Mouse (Mus musculus): ENCODE measurements around the gene Tnfrsf13c. TPM values are rescaled to one million over a fixed set of nuclear protein-coding genes. Genes with fewer than 3 reads are reported as not detected.

Tnfrsf13c gene
- total RNA-seq, 2 experiments from 2014 or later, result not detected

- intact Hi-C loops (cut with DNase I), result no loop called here
- no peak for DNase-seq
Measured at GRCm38 (mm10) chr15:82211281-82211680, 12.9 kb downstream of the Tnfrsf13c start.

GRCm38 (mm10) chr15:82210801-82211200 lies 13.4 kb downstream of the Tnfrsf13c start:
- intact Hi-C loops (cut with DNase I), result no loop called here
- no peak for DNase-seq

GRCm38 (mm10) chr15:82209295-82210050 lies 14.7 kb downstream of the Tnfrsf13c start:
- intact Hi-C loops (cut with DNase I), result no loop called here
- no peak for DNase-seq

- no peak for DNase-seq
- intact Hi-C loops (cut with DNase I), result no loop called here
Measured at GRCm38 (mm10) chr15:82208307-82208706, 15.9 kb downstream of the Tnfrsf13c start.

- DNase-seq, result no peak
- intact Hi-C loops (cut with DNase I), result no loop called here
Measured at GRCm38 (mm10) chr15:82207504-82208219, 16.5 kb downstream of the Tnfrsf13c start.

GRCm38 (mm10) chr15:82207105-82207459 lies 17.1 kb downstream of the Tnfrsf13c start:
- intact Hi-C loops (cut with DNase I), result no loop called here
- DNase-seq, result no peak

- DNase-seq, result peak; percentile 70 to 82
- intact Hi-C loops (cut with DNase I), result no loop called here
Measured at GRCm38 (mm10) chr15:82206365-82207104, 17.6 kb downstream of the Tnfrsf13c start.

GRCm38 (mm10) chr15:82204680-82205371 lies 19.3 kb downstream of the Tnfrsf13c start:
- intact Hi-C loops (cut with DNase I), result no loop called here
- DNase-seq, result no peak

GRCm38 (mm10) chr15:82203611-82204351 lies 20.4 kb downstream of the Tnfrsf13c start:
- intact Hi-C loops (cut with DNase I), result no loop called here
- no peak for DNase-seq

- intact Hi-C loops (cut with DNase I), result no loop called here
Measured at GRCm38 (mm10) chr15:82203090-82203489, 21.1 kb downstream of the Tnfrsf13c start.

GRCm38 (mm10) chr15:82202086-82202485 lies 22.1 kb downstream of the Tnfrsf13c start:
- intact Hi-C loops (cut with DNase I), result no loop called here
- no peak for DNase-seq

More at GRCm38 (mm10) chr15:82203090-82203489, 21.1 kb downstream of the Tnfrsf13c start:
- DNase-seq, result no peak

GRCm38 (mm10) chr15:82199546-82199945 lies 24.6 kb downstream of the Tnfrsf13c start:
- intact Hi-C loops (cut with DNase I), result no loop called here
- no peak for DNase-seq

GRCm38 (mm10) chr15:82198342-82198741 lies 25.8 kb downstream of the Tnfrsf13c start:
- intact Hi-C loops (cut with DNase I), result no loop called here
- no peak for DNase-seq

GRCm38 (mm10) chr15:82197937-82198336 lies 26.2 kb downstream of the Tnfrsf13c start:
- intact Hi-C loops (cut with DNase I), result no loop called here
- no peak for DNase-seq

GRCm38 (mm10) chr15:82197246-82197750 lies 26.9 kb downstream of the Tnfrsf13c start:
- intact Hi-C loops (cut with DNase I), result no loop called here
- DNase-seq, result no peak

- DNase-seq, result no peak
Measured at GRCm38 (mm10) chr15:82196300-82196699, 27.9 kb downstream of the Tnfrsf13c start.

GRCm38 (mm10) chr15:82192617-82193016 lies 31.6 kb downstream of the Tnfrsf13c start:
- DNase-seq, result no peak
- intact Hi-C loops (cut with DNase I), result no loop called here

More at GRCm38 (mm10) chr15:82196300-82196699, 27.9 kb downstream of the Tnfrsf13c start:
- intact Hi-C loops (cut with DNase I), result no loop called here

GRCm38 (mm10) chr15:82188481-82189240 lies 35.5 kb downstream of the Tnfrsf13c start:
- intact Hi-C loops (cut with DNase I), result no loop called here
- peak; percentile 36 to 62 for DNase-seq

GRCm38 (mm10) chr15:82187924-82188323 lies 36.2 kb downstream of the Tnfrsf13c start:
- intact Hi-C loops (cut with DNase I), result no loop called here
- DNase-seq, result no peak

Data from gastrocnemius, postnatal 36 days (tissue).